Mouse (Mus musculus) layer of hippocampus, postnatal 36 days (tissue): ENCODE measurements at regions not wholly inside any gene's neighbourhood (a gene's known extent, or its start where the extent isn't known, plus 50 kb on each side); places are given as distances from the start of the nearest gene placed in this dataset.

ENCODE experiments used
- DNase-seq, 2 experiments: peaks; one replicate each; pipeline ENCODE4 v3.0.0; 2022

GRCm38 (mm10) chr4:72328282-72329025 lies 127.7 kb upstream of the Tle1 start:
- no peak for DNase-seq

DNA sequence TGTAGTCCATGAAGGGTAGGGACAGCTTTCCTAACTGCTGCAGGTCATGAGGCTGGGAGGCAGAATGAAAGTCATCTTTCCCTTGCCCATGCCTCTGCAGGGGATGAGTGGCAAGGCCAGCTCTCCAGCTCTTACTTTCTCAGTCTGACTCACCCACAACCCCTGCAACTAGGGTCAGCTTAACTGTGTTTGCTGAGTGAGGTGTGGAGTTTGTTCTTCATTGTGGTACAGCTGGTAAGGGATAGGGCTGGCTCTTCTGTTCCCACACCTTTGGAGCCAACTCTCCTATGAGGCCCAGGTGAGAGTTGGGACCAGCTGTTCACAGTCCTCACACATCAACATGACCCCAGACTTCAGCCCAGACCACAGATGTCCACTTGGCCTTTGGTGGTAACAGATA lies 124.2 kb upstream of the Tle1 start:
- DNase-seq = no peak

- no peak for DNase-seq
These were observed 84.5 kb upstream of the Tle1 start for GRCm38 (mm10) chr4:72285112-72285675.

DNA sequence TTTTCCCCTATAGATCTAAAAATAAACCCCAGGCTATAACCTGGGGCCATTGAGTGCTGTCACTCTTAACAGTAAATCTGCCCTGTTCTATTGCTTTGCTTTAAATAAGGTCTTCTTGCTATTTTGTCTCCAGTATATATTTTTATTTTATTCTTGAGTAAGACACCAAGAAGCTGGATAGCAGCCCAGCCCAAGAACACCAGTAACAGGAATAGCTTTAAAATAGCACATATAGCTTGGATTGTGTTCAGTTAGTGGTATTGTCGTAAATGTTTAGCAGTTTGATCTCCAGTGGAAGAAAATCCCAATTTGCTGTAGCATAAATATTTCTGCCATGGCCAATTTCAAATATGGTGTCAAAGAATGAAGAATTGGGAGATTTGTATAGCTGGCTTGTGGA lies 49.8 kb upstream of the Tle1 start:
- DNase-seq = no peak
